Mouse (Mus musculus) cerebellum, postnatal 36 days (tissue): Measurements from ENCODE around the gene Sppl2b.

Source experiments
- DNase-seq, 2 experiments: peaks; one replicate each; pipeline ENCODE4 v3.0.0; 2021 to 2022; ENCODE audit warnings: mixed read lengths in 2 of 2

Gene Sppl2b

DNA sequence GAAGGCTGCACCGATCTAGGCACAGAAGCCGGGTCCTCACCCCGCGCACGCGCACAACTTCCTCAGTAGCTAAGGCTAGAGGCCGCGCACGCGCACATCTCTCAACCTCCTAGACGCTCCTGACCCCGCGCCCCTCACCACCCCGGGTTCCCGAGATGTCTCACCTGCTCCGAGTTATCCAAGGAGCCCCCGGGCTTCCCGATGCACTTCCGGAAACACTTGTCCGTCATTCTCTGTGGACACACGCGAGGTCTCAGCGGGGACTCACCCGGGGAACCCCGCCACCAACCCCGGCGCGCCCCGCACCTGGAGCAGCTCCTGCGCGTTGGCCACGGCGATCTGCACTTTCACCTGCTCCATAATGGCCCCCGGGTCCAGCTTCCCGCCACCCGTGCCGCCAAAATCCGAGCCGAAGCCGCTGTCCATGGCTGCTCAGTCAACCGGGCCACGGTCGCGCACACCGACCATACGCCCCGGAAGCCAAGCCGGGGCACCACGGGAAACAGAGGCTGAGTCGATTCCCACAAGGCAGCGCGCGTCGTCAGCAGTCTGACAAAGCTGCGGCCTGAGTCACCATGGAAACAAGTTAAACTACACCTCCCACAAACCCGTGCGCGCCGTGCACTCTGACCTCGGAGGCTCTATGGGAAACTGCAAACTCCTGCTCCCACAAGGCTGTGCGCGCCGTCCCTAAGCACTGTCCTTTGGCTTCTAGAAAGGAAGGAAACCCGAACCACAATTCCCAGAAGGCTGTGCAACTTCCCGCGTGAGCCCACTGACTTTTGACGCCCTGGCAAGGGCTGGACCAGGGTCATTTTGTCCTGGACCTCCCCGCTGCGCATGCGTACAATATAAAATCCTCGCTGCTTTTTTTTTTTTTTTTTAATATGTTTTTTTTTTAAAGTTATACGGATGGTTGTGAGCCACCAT lies 45.5 kb downstream of the Sppl2b start, which contains the start of gene Timm13:
Gene Timm13 (minus strand): TSS at position 652 of the 930 bp plus-strand sequence.
- DNase-seq, result peak; percentile 97 to 98

DNA sequence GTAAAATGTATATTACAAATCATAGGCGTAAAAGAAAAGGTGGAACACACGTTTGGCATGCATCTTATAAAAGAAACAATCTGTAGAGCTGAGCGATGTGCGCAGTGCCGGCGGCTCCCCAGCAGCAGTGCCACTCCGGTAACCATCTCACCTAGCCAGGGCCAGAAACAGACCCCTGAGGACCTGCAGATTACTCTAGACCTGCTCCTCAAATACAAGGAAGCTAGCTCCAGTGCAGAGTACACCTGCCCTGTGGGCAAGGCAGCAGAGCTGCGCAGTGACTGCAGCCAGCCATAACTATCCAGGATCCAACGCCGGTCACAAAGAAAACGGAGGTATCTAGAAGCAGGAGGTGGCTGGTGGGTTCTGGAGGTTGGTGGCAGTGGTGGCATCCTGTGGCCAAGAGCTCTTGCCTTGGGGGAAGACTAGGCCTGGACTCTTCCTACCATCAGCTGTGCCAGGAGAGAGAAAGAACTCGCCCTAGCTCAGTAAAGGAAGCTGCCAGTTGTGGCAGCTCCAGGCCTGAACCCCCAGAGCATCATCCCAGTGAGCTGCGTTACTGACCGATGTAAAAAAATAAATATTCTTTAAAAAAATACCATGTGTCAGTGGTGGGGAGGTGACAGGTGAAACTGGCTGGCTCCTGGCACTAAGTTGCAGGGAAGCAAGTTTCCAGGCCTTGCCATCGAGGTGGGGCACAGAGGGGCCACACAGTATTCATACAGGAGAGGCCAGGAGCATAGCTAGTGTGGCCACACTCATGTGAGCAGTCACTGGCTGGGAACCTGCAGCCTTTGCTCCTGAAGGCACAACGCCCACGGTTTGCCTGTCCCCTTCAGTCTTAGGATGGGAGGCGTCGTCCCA lies 46.6 kb downstream of the Sppl2b start:
- no peak for DNase-seq

DNA sequence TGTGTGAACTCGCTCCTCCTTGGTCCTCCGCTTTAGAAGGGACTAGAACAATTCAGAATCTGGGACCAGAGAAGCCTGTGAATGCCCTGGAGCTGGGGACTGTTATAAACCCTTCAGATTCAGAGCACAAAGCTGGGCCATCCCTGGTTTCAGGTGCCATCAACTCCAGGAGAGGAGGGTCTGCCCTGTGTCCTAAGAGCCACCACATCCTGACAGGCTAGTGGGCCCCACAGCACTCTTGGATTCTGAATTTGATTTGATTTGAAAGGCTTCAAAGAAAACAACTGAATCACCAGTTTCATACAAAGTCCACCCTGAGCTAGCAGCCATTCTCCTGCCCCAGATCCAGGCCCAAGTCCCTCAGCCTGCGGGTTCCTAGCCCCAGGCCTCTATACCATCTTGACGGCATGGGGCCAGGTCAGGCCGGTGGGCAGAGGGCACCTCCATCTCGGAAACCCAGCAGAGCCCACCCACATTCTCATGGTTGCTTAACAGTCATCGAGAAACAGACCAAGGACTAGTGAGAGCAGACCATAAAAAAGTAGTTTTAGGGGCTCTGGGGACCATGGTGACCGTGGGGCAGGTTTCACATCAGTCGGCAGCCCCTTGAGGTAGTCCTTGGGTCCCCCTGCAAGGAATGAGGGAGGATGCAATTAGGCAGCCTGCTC lies 47.3 kb downstream of the Sppl2b start:
- no peak for DNase-seq

DNA sequence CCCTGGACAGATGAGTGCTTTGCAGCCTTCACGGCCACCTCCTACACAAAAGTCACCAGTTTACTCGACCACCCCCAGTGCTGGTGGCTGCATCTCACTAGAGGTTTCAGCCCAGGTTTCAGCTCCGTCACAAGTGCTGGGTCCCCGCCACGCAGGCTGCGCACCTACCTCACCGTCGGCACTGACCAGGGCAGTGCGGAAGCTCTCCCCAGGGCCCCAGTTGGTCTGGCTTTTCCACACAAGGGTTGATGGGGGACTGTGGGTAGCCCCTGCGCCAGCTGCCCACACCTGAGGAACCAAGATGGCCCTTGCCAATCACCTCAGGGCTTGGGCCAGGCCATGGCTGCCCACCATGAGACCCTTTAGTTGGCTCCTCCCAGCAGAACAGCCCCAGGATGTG lies 48.2 kb downstream of the Sppl2b start:
- no peak for DNase-seq

DNA sequence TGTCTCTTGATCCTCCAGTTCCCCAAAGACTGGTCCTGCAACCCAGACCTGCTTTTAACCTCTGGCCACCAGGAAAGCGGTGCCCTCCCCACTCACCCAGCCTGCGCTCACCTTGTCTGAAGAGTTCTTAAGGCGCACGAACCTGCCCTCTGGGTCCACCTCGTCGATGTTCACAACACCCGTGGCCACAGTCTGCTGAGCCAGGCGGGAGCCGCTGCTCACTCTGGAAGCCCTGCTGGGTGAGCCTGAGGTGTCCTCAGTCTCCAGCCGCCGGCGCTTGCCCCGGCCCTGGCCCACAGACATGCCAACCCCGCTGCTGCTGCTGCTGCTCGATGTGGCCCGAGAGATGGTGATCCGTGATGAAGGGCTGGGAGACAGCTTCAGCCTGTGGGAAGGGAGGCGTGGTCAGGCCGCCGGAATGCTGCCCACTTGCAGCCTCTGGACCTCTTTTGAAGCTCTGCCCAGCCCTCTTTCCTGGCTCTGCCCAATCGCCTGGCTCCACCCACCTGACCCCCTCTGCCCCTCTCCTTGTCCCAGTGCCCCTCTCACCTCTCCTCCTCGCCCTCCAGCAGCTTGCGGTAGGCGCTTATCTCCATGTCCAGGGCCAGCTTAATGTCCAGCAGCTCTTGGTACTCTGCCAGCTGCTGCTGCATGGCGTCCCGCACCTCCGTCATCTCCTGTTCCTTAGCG lies 49.1 kb downstream of the Sppl2b start:
- peak in 1 of 2 experiments; percentile 17 for DNase-seq

DNA sequence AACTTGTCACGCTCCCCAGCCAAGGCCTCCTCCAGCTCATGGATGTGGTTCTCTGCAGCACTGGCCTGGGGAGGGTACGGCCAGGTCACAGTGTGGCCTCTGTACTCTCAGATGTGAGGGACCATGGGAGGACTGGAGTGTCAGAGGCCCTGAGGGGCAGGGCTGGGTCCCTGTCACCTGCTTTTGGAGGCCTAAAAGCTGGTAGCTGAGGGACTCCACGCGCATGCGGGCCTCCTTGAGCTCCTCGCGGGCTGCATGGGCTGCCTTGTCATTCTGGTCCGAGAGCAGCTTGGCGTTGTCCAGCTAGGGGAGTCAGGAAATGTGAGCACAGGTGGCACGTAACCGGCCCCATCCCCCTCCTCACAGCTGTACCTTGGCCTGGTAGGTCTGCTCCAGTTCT lies 49.6 kb downstream of the Sppl2b start:
- no peak for DNase-seq

DNA sequence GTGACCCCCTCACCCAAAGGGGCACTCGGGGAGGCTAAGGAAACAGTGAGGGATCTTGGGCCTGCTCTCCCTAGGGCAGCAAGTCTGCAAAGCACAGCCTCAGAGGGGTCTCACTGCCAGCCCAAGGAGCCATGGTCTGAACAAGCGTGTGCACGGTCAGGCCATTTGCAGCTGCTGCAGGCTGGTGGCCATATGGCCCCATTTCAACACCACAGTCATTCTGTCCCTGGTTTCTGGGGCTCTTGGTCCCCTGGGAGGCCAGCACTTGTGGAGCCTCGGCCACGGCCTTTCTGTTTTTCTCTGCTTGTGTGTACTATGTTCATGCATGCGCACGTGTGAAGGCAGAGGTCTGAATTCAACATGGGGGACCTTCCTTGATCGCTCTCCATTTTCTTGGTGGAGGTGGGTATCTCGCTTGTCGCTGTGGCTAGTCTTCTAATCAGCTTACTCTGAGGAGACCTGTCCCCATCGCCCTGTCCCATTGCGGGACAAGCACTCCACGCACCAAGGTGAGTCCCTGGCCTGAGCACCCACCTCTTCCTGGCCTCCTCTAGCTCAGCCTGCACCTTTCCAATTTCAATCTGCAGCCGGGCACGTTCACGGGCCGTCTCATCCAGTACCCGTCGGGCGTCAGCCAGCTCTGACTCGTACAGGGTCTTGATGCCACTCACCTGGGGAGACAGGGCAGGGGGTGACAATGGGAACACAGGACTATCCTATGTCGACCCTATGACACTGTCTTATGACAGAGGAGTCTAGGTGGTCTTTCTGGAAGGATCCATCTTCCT lies 54.5 kb downstream of the Sppl2b start:
- no peak for DNase-seq

DNA sequence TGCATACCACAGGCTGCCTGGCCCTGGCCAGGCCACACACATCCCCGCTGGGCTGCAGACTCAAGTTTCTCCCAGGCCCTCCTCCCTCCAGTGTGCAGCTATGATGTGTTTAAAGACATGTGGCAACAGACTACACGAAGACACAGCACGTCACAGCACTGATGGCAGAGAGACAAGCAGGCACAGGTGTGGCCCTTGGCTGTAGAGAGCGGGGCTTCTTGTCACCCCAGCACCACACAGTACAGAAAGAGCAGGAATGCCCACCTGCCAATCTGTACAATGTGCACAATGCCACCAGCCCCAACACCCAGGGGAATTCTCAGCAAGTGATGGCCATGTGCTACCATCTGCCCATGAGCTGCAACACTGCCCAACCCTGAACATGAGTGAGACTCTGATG lies 56.3 kb downstream of the Sppl2b start:
- DNase-seq, result no peak

DNA sequence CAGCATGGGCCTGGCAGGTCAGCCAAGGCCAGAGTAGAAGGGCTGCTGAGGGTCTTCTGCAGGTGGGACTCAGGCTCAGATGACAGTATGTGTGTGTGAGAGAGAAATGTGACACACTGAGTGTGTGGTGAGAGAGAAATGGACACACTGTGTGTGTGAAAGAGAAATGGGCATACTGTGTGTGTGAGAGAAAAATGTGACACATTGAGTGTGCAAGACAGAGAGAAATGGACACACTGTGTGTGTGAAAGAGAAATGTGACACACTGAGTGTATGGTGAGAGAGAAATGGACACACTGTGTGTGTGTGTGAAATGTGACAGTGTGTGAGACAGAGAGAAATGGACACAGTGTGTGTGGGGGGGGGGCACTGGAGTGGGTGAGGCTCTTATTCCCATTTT lies 56.8 kb downstream of the Sppl2b start:
- DNase-seq, result no peak

DNA sequence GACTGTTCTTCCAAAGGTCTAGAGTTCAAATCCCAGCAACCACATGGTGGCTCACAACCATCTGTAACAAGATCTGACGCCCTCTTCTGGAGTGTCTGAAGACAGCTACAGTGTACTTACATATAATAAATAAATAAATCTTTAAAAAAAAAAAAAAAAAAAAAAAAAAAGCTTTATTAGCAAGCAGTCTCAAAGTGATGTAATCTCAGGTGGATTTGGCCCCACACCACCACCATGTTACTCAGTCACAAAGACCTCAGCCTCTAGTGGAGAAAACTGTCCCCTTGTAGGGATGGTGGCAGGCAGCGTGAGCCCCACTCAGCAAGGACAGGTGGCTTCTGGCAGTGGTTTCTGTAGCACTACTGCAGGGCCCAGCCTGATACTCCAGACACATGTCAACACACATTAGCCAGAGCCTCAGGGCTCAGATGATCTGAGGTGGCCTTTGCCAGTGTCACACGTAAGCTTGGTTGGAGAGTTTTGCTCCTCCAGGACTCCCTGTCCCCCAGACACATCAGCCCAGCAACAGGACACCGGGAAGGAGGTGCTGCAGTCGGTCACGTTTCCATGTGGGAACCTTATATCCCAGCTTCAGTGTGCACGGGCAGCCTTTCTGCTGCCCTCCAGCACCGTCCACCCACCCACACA lies 58.4 kb downstream of the Sppl2b start:
- no peak for DNase-seq

DNA sequence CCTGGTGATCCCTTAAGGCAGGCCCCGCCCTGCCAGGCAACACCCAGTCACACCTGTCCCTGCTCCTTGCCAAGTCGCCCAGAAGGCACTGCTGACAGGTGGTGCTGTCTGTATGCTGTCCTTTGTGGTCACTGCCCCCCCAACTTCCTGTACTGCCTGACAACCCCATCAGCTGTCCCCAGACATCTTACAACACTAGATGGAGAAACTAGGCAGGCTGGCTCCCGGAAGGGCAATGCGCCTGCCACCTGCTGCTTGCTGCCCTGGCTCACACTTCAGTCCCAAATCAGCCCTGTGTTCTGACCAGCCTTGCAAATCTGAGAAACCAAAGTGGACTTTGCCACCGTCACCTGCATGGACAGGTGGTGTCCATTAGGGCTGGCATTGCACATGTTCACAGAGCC lies 59.2 kb downstream of the Sppl2b start:
- DNase-seq, result peak; percentile 79 to 81

DNA sequence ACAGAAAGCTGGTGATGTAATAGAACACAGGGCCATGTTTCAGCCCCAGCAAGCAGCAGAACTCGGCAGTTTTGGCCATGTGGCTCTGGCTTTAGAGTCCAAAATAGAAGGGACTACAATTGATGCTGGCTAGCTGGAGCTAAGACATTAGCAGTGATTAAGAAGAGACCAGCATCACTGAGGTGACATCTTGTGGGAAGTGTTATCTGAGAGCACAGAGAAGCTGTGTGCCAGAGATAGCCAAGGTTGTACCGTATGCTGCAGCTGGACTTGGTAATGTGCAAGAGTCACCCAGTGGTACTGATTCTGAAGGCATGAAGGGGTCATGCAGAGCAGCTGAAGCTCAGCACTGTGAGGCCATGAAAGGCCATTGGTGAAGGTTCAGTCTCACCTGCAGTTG lies 60.2 kb downstream of the Sppl2b start:
- DNase-seq, result no peak

DNA sequence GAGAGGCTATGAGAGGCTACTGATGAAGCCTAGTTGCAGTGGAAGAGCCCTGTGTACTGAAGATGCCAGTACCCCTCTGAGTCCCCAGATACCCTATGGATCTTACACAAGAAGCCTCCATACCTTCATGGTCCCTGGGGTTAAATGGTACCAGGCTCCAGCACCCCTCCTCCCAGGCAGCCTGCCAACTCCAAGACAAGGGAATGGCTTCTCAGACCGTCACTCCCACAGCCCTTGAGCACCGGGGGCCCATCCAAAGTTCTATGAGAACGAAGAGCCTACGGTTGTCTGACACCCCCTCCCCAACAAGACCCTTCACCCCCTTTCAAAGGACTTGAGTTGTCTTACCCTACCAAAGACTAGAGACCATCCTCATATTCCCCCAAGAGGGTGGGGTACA lies 60.7 kb downstream of the Sppl2b start:
- no peak for DNase-seq

DNA sequence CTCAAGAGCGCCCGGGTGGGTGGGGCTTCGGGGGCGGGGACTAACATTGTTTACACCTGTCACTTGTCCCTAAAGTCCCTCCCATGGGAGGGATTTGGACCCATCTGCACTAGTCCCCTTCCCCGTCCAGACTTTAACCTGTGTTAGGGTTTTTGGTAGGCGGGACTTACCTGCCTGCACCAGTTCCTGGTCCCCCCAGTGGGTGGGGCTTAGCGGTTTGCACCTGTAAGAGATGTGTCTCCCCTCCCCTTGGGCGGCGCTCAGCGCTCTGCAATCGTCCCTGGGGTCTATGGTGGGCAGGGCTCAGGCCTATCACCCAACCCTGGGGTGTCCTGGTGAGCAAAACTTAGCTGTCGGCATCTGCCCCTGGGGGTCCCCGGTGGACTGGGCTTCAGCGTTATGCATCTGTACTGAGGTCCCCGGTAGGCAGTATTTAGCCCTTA lies 62.3 kb downstream of the Sppl2b start:
- no peak for DNase-seq

DNA sequence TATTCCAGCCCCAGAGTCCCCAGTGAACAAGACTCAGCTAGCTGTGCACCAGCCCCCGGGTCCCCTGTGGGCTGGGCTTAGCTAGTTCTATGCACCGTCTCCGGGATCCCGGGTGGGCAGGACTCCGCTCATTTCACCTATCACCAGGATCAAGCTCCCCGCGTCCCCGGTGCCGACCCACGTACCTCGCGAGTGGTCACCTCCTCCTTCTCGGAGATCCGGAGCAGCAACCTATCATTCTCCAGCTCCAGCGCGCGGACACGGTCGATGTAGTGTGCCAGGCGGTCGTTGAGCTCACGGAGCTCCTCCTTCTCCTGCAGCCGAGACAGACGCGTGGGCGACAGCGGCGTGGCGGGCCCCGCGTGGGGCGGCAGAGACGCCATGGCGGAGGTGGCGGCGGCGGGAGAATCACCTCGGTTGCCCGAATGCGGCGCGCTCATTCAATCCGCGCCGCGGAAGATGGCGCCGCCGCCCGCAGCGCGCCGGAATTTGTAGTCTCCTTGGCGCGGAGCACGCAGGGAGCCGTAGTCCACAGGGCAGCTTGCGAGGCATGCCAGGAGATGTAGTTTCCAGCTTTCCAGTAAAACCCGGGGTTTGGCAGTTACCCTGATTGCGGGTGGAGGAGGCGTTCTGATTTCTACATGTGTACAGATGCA lies 62.8 kb downstream of the Sppl2b start, which contains the start of gene Lmnb2:
Gene Lmnb2 (minus strand): TSS at position 467 of the 656 bp plus-strand sequence.
- peak; percentile 85 to 87 for DNase-seq
